Mouse (Mus musculus) granulocyte monocyte progenitor cell, adult 5-6 weeks (primary cell): ENCODE data around the gene Mindy4. TPM values are rescaled to one million over a fixed set of nuclear protein-coding genes. Genes with fewer than 3 reads are reported as not detected.

Source experiments
- ATAC-seq: replicated peaks from 2 replicates; pipeline ENCODE4 v1.8.0; 2016; ENCODE audit warnings: mild to moderate bottlenecking, moderate TSS enrichment, inconsistent platforms; ENCODE audit not compliant: poor library complexity, severe bottlenecking
- total RNA-seq, 2 experiments: library from RNA; stranded (forward) in 1 of 2; stranded (reverse) in 1 of 2; fragments of 200-712, 200-1000 nt in 1 of 2; fragments of >200 nt in 1 of 2; fragmentation: Nextera tagmentation in 1 of 2; gene quantifications; 2 replicates each; pipeline ENCODE4 v1.2.3; 2014 to 2017

Mindy4 gene
- total RNA-seq, 2 experiments from 2014 or later: 0.99 to 2.4 TPM

- ATAC-seq: no peak
Observed at GRCm38 (mm10) chr6:55251596-55251995, 48.4 kb downstream of the Mindy4 start.

- no peak for ATAC-seq
Observed at GRCm38 (mm10) chr6:55252731-55253247, 49.6 kb downstream of the Mindy4 start.

DNA sequence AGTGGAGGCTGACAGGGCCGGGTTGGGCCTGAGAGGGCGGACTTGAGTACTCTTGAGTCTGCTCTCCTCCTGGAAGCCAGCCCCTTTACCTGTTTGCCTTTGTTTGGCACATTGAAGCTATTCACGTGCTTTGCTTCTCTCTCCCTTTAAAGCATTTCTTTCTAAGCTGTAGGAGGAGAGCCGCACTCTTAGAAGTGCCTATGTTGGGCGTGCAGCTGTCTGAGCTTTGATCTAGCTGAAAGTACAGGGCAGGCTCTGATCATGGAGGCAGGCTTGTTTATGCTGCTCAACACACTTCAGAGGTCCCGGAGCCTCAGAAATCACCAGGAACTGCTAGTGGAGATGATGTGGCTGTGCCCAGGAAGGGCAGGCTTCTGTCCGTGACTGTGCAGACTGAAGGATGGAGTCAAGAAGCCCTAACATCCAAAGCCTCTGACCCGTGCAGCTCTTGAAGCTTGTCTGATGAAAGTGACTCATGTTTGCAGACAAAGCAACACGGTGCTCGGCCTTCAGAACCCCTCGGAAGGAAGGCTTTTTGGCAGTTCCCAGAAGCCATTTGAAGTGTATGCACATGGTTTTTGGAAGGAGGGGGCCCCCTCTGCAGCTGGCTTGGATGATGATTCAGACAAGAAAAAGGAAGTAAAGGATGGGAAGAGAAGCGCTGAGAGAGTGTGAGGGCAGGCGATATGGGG is 53.5 kb downstream of the Mindy4 start:
- ATAC-seq: peak; percentile 38

- no peak for ATAC-seq
Observed at GRCm38 (mm10) chr6:55257246-55257645, 54.1 kb downstream of the Mindy4 start.

GRCm38 (mm10) chr6:55258428-55259325 is 55.5 kb downstream of the Mindy4 start:
- no peak for ATAC-seq

- no peak for ATAC-seq
Observed at GRCm38 (mm10) chr6:55262161-55262560, 59.0 kb downstream of the Mindy4 start.

- no peak for ATAC-seq
Observed at GRCm38 (mm10) chr6:55263490-55264046, 60.4 kb downstream of the Mindy4 start.

DNA sequence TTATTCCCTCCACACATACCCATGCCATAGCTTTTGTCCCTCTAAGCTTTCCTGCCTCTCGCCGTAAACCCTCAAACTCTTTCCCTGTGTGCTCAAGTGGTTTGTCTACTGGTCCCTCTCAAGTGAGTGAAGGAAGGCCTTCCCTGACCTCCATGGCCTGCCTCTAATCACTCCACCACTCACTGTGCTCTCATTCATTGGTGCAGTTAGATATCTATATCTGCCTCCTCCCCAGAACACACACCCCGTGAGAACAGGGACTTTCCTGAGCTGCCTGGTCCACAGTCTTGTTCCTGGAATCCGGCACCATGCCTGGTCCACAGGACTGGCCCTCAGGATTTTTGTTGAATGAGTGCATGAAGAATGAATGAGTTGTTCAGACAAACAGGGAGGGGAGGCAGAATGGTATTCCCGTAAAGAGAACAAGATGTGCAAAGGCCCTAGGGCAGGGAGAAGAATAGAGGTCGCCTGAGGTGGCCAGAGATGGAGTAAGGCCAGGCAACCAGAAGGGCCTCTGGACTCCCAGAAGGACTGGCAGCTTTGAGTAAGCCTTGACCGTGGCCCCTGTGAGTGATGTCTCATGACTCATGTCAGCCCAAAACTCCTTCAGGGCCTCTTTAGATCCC is 61.7 kb downstream of the Mindy4 start:
- ATAC-seq: no peak

DNA sequence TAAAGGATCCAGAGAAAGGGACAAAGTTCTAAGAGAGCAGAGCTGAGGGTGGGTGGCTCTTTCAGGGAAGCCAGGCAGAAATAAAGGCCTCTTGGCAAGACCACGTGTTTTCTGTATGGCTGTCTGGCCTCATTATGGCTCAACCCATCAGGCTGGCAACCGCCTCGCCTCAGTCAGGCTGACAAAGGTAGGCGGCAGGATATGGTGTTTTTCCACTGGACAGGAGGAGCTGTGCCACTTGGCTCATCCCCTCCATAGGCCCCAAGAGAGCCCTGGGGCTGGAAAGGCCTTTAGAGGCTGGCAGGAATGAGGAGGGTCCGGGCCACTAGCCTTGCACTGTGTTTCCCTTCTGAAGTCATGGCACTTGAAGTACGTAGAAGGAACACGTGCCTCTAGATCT is 69.8 kb downstream of the Mindy4 start:
- ATAC-seq: no peak

- ATAC-seq: no peak
Observed at GRCm38 (mm10) chr6:55273463-55273862, 70.3 kb downstream of the Mindy4 start.

GRCm38 (mm10) chr6:55275000-55275399 is 71.8 kb downstream of the Mindy4 start:
- ATAC-seq: no peak

- no peak for ATAC-seq
Observed at GRCm38 (mm10) chr6:55275786-55276185, 72.6 kb downstream of the Mindy4 start.

GRCm38 (mm10) chr6:55276692-55277282 is 73.6 kb downstream of the Mindy4 start:
- ATAC-seq: peak; percentile 81

- no peak for ATAC-seq
Observed at GRCm38 (mm10) chr6:55278086-55278485, 74.9 kb downstream of the Mindy4 start.

GRCm38 (mm10) chr6:55278520-55278919 is 75.3 kb downstream of the Mindy4 start:
- no peak for ATAC-seq

- ATAC-seq: no peak
Observed at GRCm38 (mm10) chr6:55280979-55281378, 77.8 kb downstream of the Mindy4 start.

GRCm38 (mm10) chr6:55281687-55282086 is 78.5 kb downstream of the Mindy4 start:
- ATAC-seq: no peak

GRCm38 (mm10) chr6:55282348-55282747 is 79.2 kb downstream of the Mindy4 start:
- ATAC-seq: no peak

- no peak for ATAC-seq
Observed at GRCm38 (mm10) chr6:55285218-55285617, 82.0 kb downstream of the Mindy4 start.

DNA sequence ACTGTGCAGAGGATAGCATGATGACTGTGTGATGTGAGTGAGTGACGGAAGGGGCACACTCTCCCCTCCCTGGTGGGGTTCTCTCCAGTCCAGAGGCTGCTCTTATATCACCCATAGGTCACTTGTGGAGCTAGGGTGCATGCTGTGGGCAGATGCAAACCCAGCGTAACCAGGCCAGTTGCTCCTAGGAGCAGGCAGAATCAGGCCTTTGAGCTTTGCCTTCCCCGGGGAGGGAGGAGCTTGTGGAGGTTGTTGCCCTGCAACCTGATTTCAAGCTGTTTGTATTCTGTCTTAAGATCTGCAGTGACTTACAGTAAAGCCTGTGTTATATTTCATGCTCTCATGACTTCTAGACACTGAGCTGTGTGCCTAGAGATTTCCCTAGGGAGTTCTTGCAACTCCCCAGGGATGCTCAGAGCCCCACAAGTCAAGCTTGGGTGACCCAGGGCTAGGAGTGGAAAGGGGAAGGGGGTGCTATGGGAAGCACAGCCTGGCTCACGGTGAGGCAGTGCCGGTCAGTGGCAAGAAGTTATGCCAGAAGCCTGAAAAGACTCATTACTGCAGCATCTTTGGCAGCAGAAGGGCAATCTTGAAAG is 84.9 kb downstream of the Mindy4 start:
- no peak for ATAC-seq
